Mouse (Mus musculus): ENCODE measurements around the gene Usf1.

GRCm38 (mm10) chr1:171441466-171442412 lies 30.6 kb downstream of the Usf1 start:
- TF ChIP-seq CTCF (IDR thresholded peaks at IDR 0.05), result no peak
- TF ChIP-seq EP300 (IDR thresholded peaks at IDR 0.05), result peak; percentile 75

All from lung, postnatal 0 days (tissue).